17 mouse cellular contexts compared by ENCODE assay signal in genomic region chr17:86776538-86776937, GRCm38 (mm10). TPM values are rescaled to one million over a fixed set of nuclear protein-coding genes. Genes with fewer than 3 reads are reported as not detected.
DNase-seq lines count a peak whose midpoint lies in the region; ATAC-seq and TF ChIP-seq lines count a peak whose summit lies in the region.
"Had no signal": no experiment of that assay in that cellular context is flagged by ENCODE, and none has a peak within 500 bp of the region (broad histone marks: within the 10 kb centered on the region; RNA-seq: fewer than 3 reads in every experiment).

No protein-coding gene starts in this region.

- WGBS in kidney, embryonic 15.5 days: 79% methylated on average over 12 of the region's 12 CpGs
- WGBS in liver, embryonic 14.5 days (ENCODE audit: insufficient replicate concordance): 49% methylated on average over 12 of the region's 12 CpGs

- H3K36me3 ChIP-seq in kidney, embryonic 15.5 days: no peaks in the 10 kb centered on the region
- no peaks in the 10 kb centered on the region for H3K36me3 ChIP-seq in liver, embryonic 14.5 days (replicated peaks; ENCODE audit: control insufficient read depth, insufficient read depth, low read depth)
- H3K36me3 ChIP-seq: embryonic facial prominence, embryonic 15.5 days; heart, embryonic 10.5 days; neural tube, embryonic 15.5 days had no signal

- no peak for TF ChIP-seq CTCF in liver, embryonic 14.5 days (IDR thresholded peaks at IDR 0.05; ENCODE audit: low read depth)

- DNase-seq in adrenal gland, adult 8-10 months: peak; percentile 69
- no peak for DNase-seq in adrenal gland, postnatal 25 days
- peak; percentile 46 to 74 for DNase-seq in kidney, postnatal 36 days
- no peak for DNase-seq in liver, embryonic 14.5 days (ENCODE audit: low read depth in 3 of 3, low spot score in 3 of 3)
- peak; percentile 21 for DNase-seq in skeletal muscle tissue, adult 2 months (ENCODE audit: low read depth, low spot score)
- no peak for DNase-seq in ovary, postnatal 36 days (ENCODE audit: low spot score)
- DNase-seq in layer of hippocampus, adult 8-10 months (ENCODE audit: low spot score in 2 of 2): no peak
- DNase-seq: cerebellum, adult 8-10 months; spleen, adult 18-20 months had no signal

- no peak overlapping the region for H3K4me2 ChIP-seq in kidney, embryonic 15.5 days
- H3K4me2 ChIP-seq in liver, embryonic 14.5 days (ENCODE audit: low read depth): no peak overlapping the region
- H3K4me2 ChIP-seq: embryonic facial prominence, embryonic 15.5 days; midbrain, embryonic 11.5 days; neural tube, embryonic 15.5 days had no signal

- ATAC-seq in kidney, embryonic 15.5 days (replicated peaks; ENCODE audit: low FRiP score): no peak
- ATAC-seq in liver, embryonic 14.5 days (ENCODE audit: insufficient read depth): 0 out of 2 replicates have a peak, but pooled peaks have one; percentile 13
- ATAC-seq: forebrain, embryonic 14.5 days; hindbrain, embryonic 16.5 days had no signal

- no peak for TF ChIP-seq EP300 in liver, embryonic 14.5 days (IDR thresholded peaks at IDR 0.05; ENCODE audit: low read depth)

- H3K9me3 ChIP-seq in kidney, embryonic 15.5 days (replicated peaks): no peaks in the 10 kb centered on the region
- no peaks in the 10 kb centered on the region for H3K9me3 ChIP-seq in liver, embryonic 14.5 days (ENCODE audit: control insufficient read depth, low read length)
- H3K9me3 ChIP-seq: embryonic facial prominence, embryonic 15.5 days; heart, embryonic 10.5 days; neural tube, embryonic 15.5 days had no signal

- H3K9ac ChIP-seq in kidney, embryonic 15.5 days: no peak overlapping the region
- no peak overlapping the region for H3K9ac ChIP-seq in liver, embryonic 14.5 days (replicated peaks)
- H3K9ac ChIP-seq: embryonic facial prominence, embryonic 15.5 days; neural tube, embryonic 15.5 days had no signal

- no peaks in the 10 kb centered on the region for H3K27me3 ChIP-seq in kidney, embryonic 15.5 days
- H3K27me3 ChIP-seq in liver, embryonic 14.5 days (ENCODE audit: control insufficient read depth, insufficient read depth, low read length): no peaks in the 10 kb centered on the region
- H3K27me3 ChIP-seq: embryonic facial prominence, embryonic 15.5 days; neural tube, embryonic 15.5 days had no signal

- H3K4me3 ChIP-seq in kidney, embryonic 15.5 days (replicated peaks): no peak overlapping the region
- H3K4me3 ChIP-seq in liver, embryonic 14.5 days (ENCODE audit: insufficient read depth in 1 of 2, low read depth in 2 of 2, low read length in 2 of 2): no peak overlapping the region
- H3K4me3 ChIP-seq: embryonic facial prominence, embryonic 15.5 days; heart, embryonic 10.5 days; neural tube, embryonic 15.5 days had no signal

- no peak overlapping the region for H3K27ac ChIP-seq in kidney, embryonic 15.5 days
- no peak overlapping the region for H3K27ac ChIP-seq in liver, embryonic 14.5 days
- H3K27ac ChIP-seq: embryonic facial prominence, embryonic 15.5 days; heart, embryonic 10.5 days; kidney, postnatal 0 days; neural tube, embryonic 15.5 days had no signal

- H3K4me1 ChIP-seq in kidney, embryonic 15.5 days: peaks cover 14% of the 10 kb centered on the region; the same call in 1 of the 2 replicates
- peaks cover 0 to 3% of the 10 kb centered on the region in 2 experiments; a peak in 1 of 4 replicates for H3K4me1 ChIP-seq in liver, embryonic 14.5 days (replicated peaks; ENCODE audit: control insufficient read depth in 2 of 2, insufficient read depth in 2 of 2, low read length in 1 of 2)
- H3K4me1 ChIP-seq: embryonic facial prominence, embryonic 15.5 days had no signal

RNA-seq across cellular contexts. Expression of gene Epas1, which starts 23.0 kb away (rescaled TPM):
- total RNA-seq in adrenal gland, adult 8-10 months (2022): 100 to 1,000 TPM; 204 to 224 (median 215) TPM
- total RNA-seq in adrenal gland, postnatal 25 days (2021): 174 and 183 TPM in 2 replicates
- polyA plus RNA-seq in kidney, embryonic 15.5 days (2015; fragmentation: Nextera tagmentation; extraction: Ambion mirVana): 8.4 and 9.5 TPM in 2 replicates
- polyA plus RNA-seq in liver, embryonic 14.5 days (2012; rRNA removed): 3.0 TPM in 2 replicates
- 3.4 and 5.0 TPM in 2 replicates for polyA plus RNA-seq in liver, embryonic 14.5 days (2014; fragmentation: Nextera tagmentation; extraction: Ambion mirVana)
- total RNA-seq in layer of hippocampus, adult 8-10 months (2022): 10 to 100 TPM; 89.6 to 95.2 (median 94.2) TPM

Comparison
In these comparisons a context has a peak if more than half of its experiments do, and no peak if none do; other contexts are left out.
1. DNase-seq: peak in adrenal gland, adult 8-10 months (single experiment), kidney, postnatal 36 days (2 of 2) and skeletal muscle tissue, adult 2 months (single experiment); none in adrenal gland, postnatal 25 days (single experiment), liver, embryonic 14.5 days (0 of 3), ovary, postnatal 36 days (single experiment) and layer of hippocampus, adult 8-10 months (0 of 2).